Mouse (Mus musculus): Measurements from ENCODE around the gene Svop. TPM values are rescaled to one million over a fixed set of nuclear protein-coding genes. Genes with fewer than 3 reads are reported as not detected.
A peak's percentile ranks its signal among the peaks of the same experiment; 100 is the strongest.

Gene Svop
- polyA plus RNA-seq, 1 experiment, result not detected

DNA sequence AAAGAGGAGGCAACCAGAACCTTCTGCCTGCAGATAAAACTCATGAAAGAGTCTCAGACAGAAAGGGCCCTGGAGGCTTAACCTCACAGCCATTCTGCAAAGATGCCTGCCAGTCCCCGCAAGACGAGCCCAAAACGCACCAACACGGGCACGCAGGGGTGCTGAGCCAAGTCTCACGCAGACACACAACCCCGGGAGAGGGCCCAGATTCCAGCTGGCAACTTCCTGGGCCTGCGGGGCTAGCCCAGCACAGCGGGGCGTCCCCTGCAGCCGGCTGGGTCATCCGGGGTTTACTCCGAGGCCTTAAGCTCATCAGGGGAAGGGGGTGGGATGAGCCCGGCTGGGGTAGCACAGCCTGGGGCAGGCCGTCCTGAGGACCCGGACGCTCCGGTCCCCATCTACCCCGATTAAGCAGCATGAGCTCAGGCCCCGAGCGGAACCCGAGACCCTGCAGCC lies 98.3 kb downstream of the Svop start:
- no peak for TF ChIP-seq CTCF (IDR thresholded peaks at IDR 0.05; ENCODE audit: insufficient read depth, low read length)
- TF ChIP-seq POLR2A (IDR thresholded peaks at IDR 0.05; ENCODE audit: borderline replicate concordance, extremely low read depth, low read depth, low read length), result no peak
- DNase-seq, result peak; percentile 59
- peaks cover 19% of the 10 kb centered on the region for H3K4me1 ChIP-seq (ENCODE audit: control insufficient read depth, insufficient read depth, low read length)
- 1% methylated on average over 22 of the region's 22 CpGs for WGBS
- H3K4me3 ChIP-seq (replicated peaks; ENCODE audit: extremely low read depth, low read depth, low read length), result peak overlapping the region; percentile 74

DNA sequence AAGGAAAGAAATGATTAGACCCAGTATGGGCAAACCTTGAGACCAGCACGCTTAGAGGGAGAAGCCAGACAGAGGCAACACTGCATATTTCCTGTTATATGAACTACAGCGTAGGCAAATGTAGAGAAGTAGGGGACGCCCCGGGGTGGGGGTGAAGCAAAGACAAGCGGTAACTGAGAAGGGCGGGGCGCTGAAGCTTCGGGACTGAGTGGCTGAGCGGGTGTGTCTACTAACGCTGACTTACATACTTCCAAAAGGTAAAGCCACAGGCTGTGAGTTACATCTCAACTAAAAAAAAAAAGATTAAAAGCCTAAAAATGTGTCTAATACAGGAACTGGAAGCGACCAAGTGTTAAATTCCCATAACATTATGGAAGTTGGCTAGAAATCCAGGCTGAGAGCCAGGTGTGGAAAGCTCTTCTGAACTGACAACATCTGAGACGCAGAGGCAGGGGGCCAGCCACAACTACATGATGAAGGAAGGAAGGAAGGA lies 99.0 kb downstream of the Svop start:
- Histone ChIP-seq H3K4me1 (ENCODE audit: control insufficient read depth, insufficient read depth, low read length) (peaks cover 20% of the 10 kb centered on the region), H3K4me3 (replicated peaks; ENCODE audit: extremely low read depth, low read depth, low read length) (peak overlapping the region; percentile 74)
- peak; percentile 41 for DNase-seq
- TF ChIP-seq POLR2A (IDR thresholded peaks at IDR 0.05; ENCODE audit: borderline replicate concordance, extremely low read depth, low read depth, low read length), result no peak
- no peak for TF ChIP-seq CTCF (IDR thresholded peaks at IDR 0.05; ENCODE audit: insufficient read depth, low read length)
- WGBS, result 2% methylated on average over 12 of the region's 12 CpGs

DNA sequence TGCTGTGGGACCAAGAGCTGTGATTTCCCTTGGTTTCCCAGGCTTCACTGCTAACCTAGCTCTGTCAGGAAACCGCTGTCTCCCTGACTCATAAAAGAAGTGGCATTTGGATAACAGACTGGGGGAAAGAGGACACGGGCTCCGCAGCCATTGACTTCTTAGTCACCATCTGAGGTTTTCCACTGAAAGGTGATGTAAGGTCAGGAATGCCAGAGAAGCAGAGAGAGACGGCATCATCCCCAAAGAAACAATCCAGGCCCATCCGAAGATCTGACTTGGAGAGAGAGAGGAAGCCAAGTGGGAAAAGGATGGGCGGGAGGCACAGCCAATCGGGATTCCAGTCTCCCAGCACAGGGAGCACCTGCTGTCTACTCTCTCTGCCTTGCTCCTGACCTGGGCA lies 100.2 kb downstream of the Svop start:
- no peak for DNase-seq
- WGBS, result 46% methylated on average over 7 of the region's 7 CpGs
- peaks cover 29% of the 10 kb centered on the region for H3K4me1 ChIP-seq (ENCODE audit: control insufficient read depth, insufficient read depth, low read length)
- TF ChIP-seq POLR2A (IDR thresholded peaks at IDR 0.05; ENCODE audit: borderline replicate concordance, extremely low read depth, low read depth, low read length), result no peak
- TF ChIP-seq CTCF (IDR thresholded peaks at IDR 0.05; ENCODE audit: insufficient read depth, low read length), result no peak
- H3K4me3 ChIP-seq (replicated peaks; ENCODE audit: extremely low read depth, low read depth, low read length), result no peak overlapping the region

DNA sequence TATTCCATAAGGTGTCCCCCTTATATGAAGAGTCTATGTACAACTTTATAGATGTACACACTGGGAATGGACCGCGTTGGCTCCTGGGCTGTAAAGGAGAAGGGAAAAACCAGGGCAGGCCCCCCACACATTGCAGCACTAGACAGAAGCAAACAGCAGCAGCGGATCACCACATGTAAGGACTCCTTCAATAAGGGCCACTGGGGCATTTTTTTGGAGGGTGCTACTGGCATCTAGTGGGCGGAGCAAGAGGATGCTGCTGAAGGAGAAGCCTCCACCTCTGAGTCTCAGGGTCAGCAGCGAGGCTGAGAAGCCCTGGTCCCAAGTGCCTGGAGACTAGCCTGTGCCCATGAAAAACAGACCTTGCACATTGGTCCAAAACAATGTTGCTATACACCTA lies 100.8 kb downstream of the Svop start:
- no peak for DNase-seq
- TF ChIP-seq CTCF (IDR thresholded peaks at IDR 0.05; ENCODE audit: insufficient read depth, low read length), result no peak
- no peak for TF ChIP-seq POLR2A (IDR thresholded peaks at IDR 0.05; ENCODE audit: borderline replicate concordance, extremely low read depth, low read depth, low read length)

DNA sequence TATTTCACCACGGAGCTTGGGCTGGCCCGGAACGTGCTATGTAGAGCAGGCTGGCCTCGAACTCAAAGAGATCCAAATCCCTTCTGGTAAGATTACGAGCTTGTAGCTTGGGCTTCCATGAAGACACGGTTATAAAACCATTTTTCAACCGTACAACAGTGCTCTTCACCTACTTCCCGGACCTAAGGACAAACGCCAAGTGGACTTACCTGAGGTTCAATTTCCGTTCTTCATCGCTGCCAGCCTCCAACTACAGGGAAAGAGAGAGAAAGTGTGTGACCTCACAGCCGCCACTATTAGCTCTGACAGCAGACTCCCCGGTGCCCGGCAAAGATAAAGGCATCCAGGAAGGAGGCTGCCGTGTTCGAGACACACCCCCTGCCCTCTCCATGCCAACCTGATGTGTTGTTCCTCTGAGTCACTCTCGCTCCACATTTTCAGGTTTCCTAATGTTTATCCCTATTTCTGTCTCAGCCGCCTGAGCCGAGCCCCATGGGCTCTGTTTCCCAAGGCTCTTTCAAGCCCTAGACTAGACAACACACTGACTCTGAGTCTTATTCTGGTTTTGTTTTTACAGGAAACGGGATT lies 101.8 kb downstream of the Svop start:
- no peak overlapping the region for H3K4me3 ChIP-seq (replicated peaks; ENCODE audit: extremely low read depth, low read depth, low read length)
- peaks cover 35% of the 10 kb centered on the region for H3K4me1 ChIP-seq (ENCODE audit: control insufficient read depth, insufficient read depth, low read length)
- no peak for DNase-seq
- WGBS, result 53% methylated on average over 20 of the region's 20 CpGs
- TF ChIP-seq CTCF (IDR thresholded peaks at IDR 0.05; ENCODE audit: insufficient read depth, low read length) (no peak), POLR2A (IDR thresholded peaks at IDR 0.05; ENCODE audit: borderline replicate concordance, extremely low read depth, low read depth, low read length) (no peak)

More for the DNA sequence above, 100.8 kb downstream of the Svop start:
- WGBS, result 80% methylated on average over 5 of the region's 5 CpGs
- Histone ChIP-seq H3K4me3 (replicated peaks; ENCODE audit: extremely low read depth, low read depth, low read length) (no peak overlapping the region), H3K4me1 (ENCODE audit: control insufficient read depth, insufficient read depth, low read length) (peaks cover 35% of the 10 kb centered on the region)

DNA sequence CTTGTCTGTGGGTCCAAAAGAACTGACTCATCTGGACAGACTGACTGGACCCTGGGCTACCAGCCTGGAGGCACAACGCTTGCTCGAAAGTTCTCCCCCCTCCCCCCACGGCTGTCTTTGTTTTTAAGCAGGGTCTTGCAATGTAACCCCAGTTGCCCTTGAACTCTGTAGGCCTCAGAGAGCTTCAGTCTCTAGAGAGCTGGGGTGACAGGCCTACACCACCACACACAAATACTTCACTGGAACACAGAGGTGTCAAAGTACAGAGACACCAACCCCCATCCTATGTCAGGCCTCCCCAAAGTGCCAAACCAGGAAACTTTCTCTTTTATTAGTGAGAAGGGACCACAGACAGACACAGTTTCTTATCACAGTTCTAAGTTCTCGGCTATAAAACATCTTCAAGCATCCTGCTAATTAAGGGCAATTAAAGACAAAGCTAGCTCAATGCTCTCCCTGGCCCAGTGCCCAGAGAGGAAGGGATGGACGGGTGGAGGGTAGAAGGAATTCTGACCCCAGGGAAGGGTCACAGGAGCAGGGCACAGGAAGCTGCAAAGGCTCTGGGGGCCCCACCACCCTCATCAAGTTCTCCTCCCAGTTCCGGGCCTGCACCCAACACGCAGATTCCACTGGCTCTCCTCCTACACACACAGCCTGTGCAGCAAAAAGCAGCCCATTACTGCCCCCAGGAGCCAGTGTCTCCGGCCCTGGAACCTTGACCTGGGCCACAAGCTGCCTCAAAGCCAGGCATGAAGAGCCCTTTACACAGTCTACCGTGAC lies 105.0 kb downstream of the Svop start:
- DNase-seq, result peak; percentile 40
- TF ChIP-seq CTCF (IDR thresholded peaks at IDR 0.05; ENCODE audit: insufficient read depth, low read length), result no peak
- no peak for TF ChIP-seq POLR2A (IDR thresholded peaks at IDR 0.05; ENCODE audit: borderline replicate concordance, extremely low read depth, low read depth, low read length)
- Histone ChIP-seq H3K4me3 (replicated peaks; ENCODE audit: extremely low read depth, low read depth, low read length) (no peak overlapping the region), H3K4me1 (ENCODE audit: control insufficient read depth, insufficient read depth, low read length) (peaks cover 25% of the 10 kb centered on the region)
- WGBS, result 28% methylated on average over 9 of the region's 9 CpGs

DNA sequence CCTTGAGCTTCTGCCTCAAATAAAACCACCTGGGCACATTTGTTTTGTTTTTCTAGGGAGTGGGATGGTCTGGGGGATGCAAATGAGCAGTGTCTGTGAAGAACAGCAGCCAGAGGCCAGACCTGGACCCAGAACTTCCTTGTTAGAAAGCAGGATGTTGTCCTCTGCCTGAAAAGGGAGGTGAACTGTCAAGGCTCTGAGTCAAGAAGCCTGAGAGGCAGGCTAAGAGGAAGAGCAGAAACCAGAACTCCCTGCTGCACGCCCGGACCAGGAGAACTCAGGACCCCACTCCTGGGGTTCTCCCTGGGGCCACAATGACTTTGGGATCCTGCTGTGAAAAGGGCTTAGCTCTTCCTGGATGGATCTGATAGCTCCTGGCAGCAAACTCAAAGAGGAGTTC lies 105.6 kb downstream of the Svop start:
- no peak for TF ChIP-seq CTCF (IDR thresholded peaks at IDR 0.05; ENCODE audit: insufficient read depth, low read length)
- TF ChIP-seq POLR2A (IDR thresholded peaks at IDR 0.05; ENCODE audit: borderline replicate concordance, extremely low read depth, low read depth, low read length), result no peak
- H3K4me1 ChIP-seq (ENCODE audit: control insufficient read depth, insufficient read depth, low read length), result peaks cover 20% of the 10 kb centered on the region
- WGBS, result 21% methylated on average over 2 of the region's 2 CpGs
- no peak overlapping the region for H3K4me3 ChIP-seq (replicated peaks; ENCODE audit: extremely low read depth, low read depth, low read length)
- DNase-seq, result no peak

DNA sequence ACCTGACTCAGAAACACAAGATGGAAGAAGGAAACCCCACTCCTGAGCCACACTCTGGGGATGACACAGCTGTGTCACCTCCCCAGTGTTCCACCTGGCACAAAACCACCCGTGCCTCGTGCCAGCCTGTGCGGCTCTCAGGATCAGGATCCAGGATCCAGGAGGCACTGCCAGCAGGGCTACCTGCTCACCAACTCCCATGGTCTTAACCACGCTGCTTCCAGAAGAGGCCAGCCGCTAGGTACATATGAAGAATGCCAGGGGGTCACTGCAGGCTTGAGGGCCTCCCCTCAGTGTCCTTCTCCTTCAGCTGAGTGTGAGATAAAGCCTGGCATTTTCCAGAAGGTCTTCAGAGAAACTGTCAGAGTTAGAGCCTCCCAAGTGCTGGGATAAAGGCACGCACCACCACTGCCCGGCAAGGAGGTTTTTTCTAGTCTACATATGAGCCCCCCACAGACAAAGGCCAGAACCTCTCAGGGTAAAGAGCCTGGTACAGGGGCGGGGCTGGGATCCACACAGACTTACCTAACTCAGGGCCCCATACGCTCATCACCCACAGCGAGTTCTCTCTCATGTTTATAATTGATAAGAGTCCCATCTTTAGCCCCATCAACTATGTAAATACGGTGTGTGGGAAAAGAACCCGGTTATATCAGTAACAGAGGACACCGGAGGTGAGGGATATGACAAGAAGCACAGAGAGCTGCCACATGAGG lies 107.2 kb downstream of the Svop start:
- TF ChIP-seq CTCF (IDR thresholded peaks at IDR 0.05; ENCODE audit: insufficient read depth, low read length), result no peak
- no peak for TF ChIP-seq POLR2A (IDR thresholded peaks at IDR 0.05; ENCODE audit: borderline replicate concordance, extremely low read depth, low read depth, low read length)
- no peak overlapping the region for H3K4me3 ChIP-seq (replicated peaks; ENCODE audit: extremely low read depth, low read depth, low read length)
- peaks cover 17% of the 10 kb centered on the region for H3K4me1 ChIP-seq (ENCODE audit: control insufficient read depth, insufficient read depth, low read length)
- DNase-seq, result no peak
- 77% methylated on average over 13 of the region's 13 CpGs for WGBS

DNA sequence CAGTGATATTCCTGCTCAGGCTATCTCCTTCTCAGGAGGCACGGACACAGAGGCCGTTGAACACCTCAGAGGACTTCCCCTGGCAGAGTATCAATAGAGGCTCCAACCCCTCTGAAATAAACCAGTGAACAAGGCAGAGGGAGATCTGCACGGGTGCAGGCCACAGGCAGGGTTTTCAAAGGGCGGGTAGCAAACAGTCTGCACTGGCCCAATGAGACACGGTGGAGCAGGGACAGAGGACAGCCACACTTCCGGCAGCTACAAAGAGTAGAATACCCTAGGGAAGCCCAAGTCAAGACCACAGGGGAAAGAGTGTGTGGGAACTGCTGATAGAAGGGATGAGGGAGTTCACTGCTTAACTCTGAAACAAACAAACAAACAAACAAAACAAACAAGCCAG lies 107.8 kb downstream of the Svop start:
- Histone ChIP-seq H3K4me1 (ENCODE audit: control insufficient read depth, insufficient read depth, low read length) (peaks cover 17% of the 10 kb centered on the region), H3K4me3 (replicated peaks; ENCODE audit: extremely low read depth, low read depth, low read length) (no peak overlapping the region)
- 50% methylated on average over 6 of the region's 6 CpGs for WGBS
- DNase-seq, result no peak
- TF ChIP-seq CTCF (IDR thresholded peaks at IDR 0.05; ENCODE audit: insufficient read depth, low read length) (no peak), POLR2A (IDR thresholded peaks at IDR 0.05; ENCODE audit: borderline replicate concordance, extremely low read depth, low read depth, low read length) (no peak)

Data from lung, adult 2 months (tissue).